Mouse (Mus musculus) lung, postnatal 25 days (tissue): ENCODE measurements around the gene Rwdd1.
"Not testable (repeated sequence)": the region's sequence is repeated elsewhere in the genome, so short reads cannot be mapped to it uniquely, and the experiment has no call there.

Experiments
- DNase-seq: peaks from one replicate; pipeline ENCODE4 v3.0.0; 2022; ENCODE audit warnings: low spot score

The Rwdd1 gene

GRCm38 (mm10) chr10:34019302-34020075 lies at the start of gene Rwdd1:
Rwdd1 (minus strand) TSS chr10:34019624.
- DNase-seq, result peak; percentile 98

- no peak for DNase-seq
Observed at GRCm38 (mm10) chr10:34066591-34066990, 47.2 kb upstream of the Rwdd1 start.

GRCm38 (mm10) chr10:34053987-34054386 lies 34.6 kb upstream of the Rwdd1 start:
- no peak for DNase-seq

GRCm38 (mm10) chr10:34044210-34044609 lies 24.8 kb upstream of the Rwdd1 start, which contains the start of gene Calhm4:
Calhm4 (minus strand) TSS chr10:34044310.
- no peak for DNase-seq

- no peak for DNase-seq
Observed at GRCm38 (mm10) chr10:34037401-34037800, 18.0 kb upstream of the Rwdd1 start, which contains the start of gene Trappc3l. Trappc3l (plus strand) TSS chr10:34037597.

GRCm38 (mm10) chr10:34036587-34036986 lies 17.2 kb upstream of the Rwdd1 start:
- DNase-seq, result peak; percentile 34

- DNase-seq, result peak; percentile 68
Observed at GRCm38 (mm10) chr10:34033630-34034305, 14.3 kb upstream of the Rwdd1 start.

GRCm38 (mm10) chr10:34030322-34030721 lies 10.9 kb upstream of the Rwdd1 start:
- DNase-seq, result no peak

GRCm38 (mm10) chr10:34018746-34019301 lies 600 bp downstream of the Rwdd1 start:
- DNase-seq, result peak; percentile 0

GRCm38 (mm10) chr10:34013241-34013640 lies 6.2 kb downstream of the Rwdd1 start:
- no peak for DNase-seq

GRCm38 (mm10) chr10:34012581-34012980 lies 6.8 kb downstream of the Rwdd1 start:
- no peak for DNase-seq

- no peak for DNase-seq
Observed at GRCm38 (mm10) chr10:33998397-33998796, 21.0 kb downstream of the Rwdd1 start.

GRCm38 (mm10) chr10:33996686-33997085 lies 22.7 kb downstream of the Rwdd1 start:
- DNase-seq, result not testable (repeated sequence)

- DNase-seq, result peak; percentile 63
Observed at GRCm38 (mm10) chr10:33986771-33987170, 32.7 kb downstream of the Rwdd1 start.

- DNase-seq, result no peak
Observed at GRCm38 (mm10) chr10:33974781-33975494, 44.5 kb downstream of the Rwdd1 start.

- DNase-seq, result no peak
Observed at GRCm38 (mm10) chr10:33952509-33952908, 66.9 kb downstream of the Rwdd1 start.

- DNase-seq, result peak; percentile 90
Observed at GRCm38 (mm10) chr10:33950803-33951583, 68.4 kb downstream of the Rwdd1 start, which contains the start of gene Zup1. Zup1 (minus strand) TSS chr10:33951269.
